Mouse (Mus musculus) layer of hippocampus, adult 11-12 months (tissue): ENCODE measurements around the gene Cnih3.

Experiments used
- DNase-seq: peaks from one replicate; pipeline ENCODE4 v3.0.0; 2022; ENCODE audit warnings: low spot score

The Cnih3 gene

GRCm38 (mm10) chr1:181353200-181354097 is 1.0 kb downstream of the Cnih3 start:
- DNase-seq, result peak; percentile 37

GRCm38 (mm10) chr1:181355683-181356082 is 3.3 kb downstream of the Cnih3 start:
- DNase-seq, result no peak

- DNase-seq, result no peak
Measured at GRCm38 (mm10) chr1:181357870-181358269, 5.4 kb downstream of the Cnih3 start.

GRCm38 (mm10) chr1:181358526-181358925 is 6.1 kb downstream of the Cnih3 start:
- DNase-seq, result no peak

- no peak for DNase-seq
Measured at GRCm38 (mm10) chr1:181360732-181361131, 8.3 kb downstream of the Cnih3 start.

- no peak for DNase-seq
Measured at GRCm38 (mm10) chr1:181364025-181364424, 11.6 kb downstream of the Cnih3 start.

- DNase-seq, result no peak
Measured at GRCm38 (mm10) chr1:181365376-181365775, 12.9 kb downstream of the Cnih3 start.

- DNase-seq, result peak; percentile 63
Measured at GRCm38 (mm10) chr1:181368789-181369570, 16.6 kb downstream of the Cnih3 start.

- peak; percentile 54 for DNase-seq
Measured at GRCm38 (mm10) chr1:181370370-181370769, 17.9 kb downstream of the Cnih3 start.

- no peak for DNase-seq
Measured at GRCm38 (mm10) chr1:181371226-181371625, 18.8 kb downstream of the Cnih3 start.

GRCm38 (mm10) chr1:181372306-181372705 is 19.9 kb downstream of the Cnih3 start:
- DNase-seq, result no peak

- no peak for DNase-seq
Measured at GRCm38 (mm10) chr1:181374627-181375374, 22.4 kb downstream of the Cnih3 start.

GRCm38 (mm10) chr1:181376431-181376830 is 24.0 kb downstream of the Cnih3 start:
- no peak for DNase-seq

- peak; percentile 41 for DNase-seq
Measured at GRCm38 (mm10) chr1:181379664-181380063, 27.2 kb downstream of the Cnih3 start.

- DNase-seq, result peak; percentile 75
Measured at GRCm38 (mm10) chr1:181381410-181382010, 29.1 kb downstream of the Cnih3 start.

GRCm38 (mm10) chr1:181389264-181389663 is 36.8 kb downstream of the Cnih3 start:
- DNase-seq, result no peak

GRCm38 (mm10) chr1:181392489-181392888 is 40.1 kb downstream of the Cnih3 start:
- no peak for DNase-seq

- DNase-seq, result peak; percentile 86
Measured at GRCm38 (mm10) chr1:181393250-181394149, 41.1 kb downstream of the Cnih3 start.

GRCm38 (mm10) chr1:181395234-181395828 is 42.9 kb downstream of the Cnih3 start:
- DNase-seq, result no peak

GRCm38 (mm10) chr1:181399179-181399578 is 46.8 kb downstream of the Cnih3 start:
- no peak for DNase-seq
